Comparison of ENCODE assay signal across 8 mouse cellular contexts in the genomic region with DNA sequence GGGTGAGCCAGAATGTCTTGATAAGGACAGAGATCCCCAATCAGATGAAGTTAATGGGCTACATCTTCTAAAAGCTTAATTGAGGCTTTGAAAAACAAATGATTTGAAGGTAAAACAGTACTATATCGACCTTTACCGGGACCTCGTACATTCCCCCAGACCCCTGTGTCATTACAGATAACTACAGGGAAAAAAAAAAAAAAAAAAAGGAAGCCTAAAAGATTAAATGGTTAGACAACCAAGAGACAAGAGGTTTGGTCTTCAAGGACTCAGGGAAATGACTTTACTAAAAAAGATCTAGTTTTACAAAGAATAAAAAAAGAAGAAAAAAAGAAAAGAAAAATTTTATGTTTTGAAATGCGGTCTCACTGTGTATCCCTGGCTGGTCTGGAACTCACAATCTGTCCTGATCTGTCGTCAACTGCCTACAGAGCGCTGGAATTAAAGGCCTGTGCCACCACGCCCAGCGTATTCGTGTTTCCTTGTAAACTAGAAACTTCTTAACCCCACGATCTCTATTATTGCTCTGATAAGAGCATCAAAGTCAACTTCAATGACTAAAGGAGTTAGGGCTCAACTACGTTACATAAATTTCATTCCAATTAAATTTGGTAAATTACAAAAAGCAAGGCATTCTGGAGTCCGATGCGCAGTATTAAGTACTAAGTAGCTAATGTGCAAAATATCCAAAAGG. TPM values are rescaled to one million over a fixed set of nuclear protein-coding genes. Genes with fewer than 3 reads are reported as not detected.
DNase-seq lines count a peak whose midpoint lies in the region; ATAC-seq and TF ChIP-seq lines count a peak whose summit lies in the region.

No protein-coding gene starts in this region.

- DNase-seq in kidney, adult 2 months, result peak; percentile 11
- DNase-seq in kidney, postnatal 25 days, result no peak
- peak; percentile 10 for DNase-seq in MN1 (ENCODE audit: low spot score)
- DNase-seq in liver, embryonic 14.5 days (ENCODE audit: low read depth in 3 of 3, low spot score in 3 of 3), result peak in 2 of 3 experiments; percentile 22 to 27
- no peak for DNase-seq in adrenal gland, postnatal 4 days (ENCODE audit: low spot score in 2 of 2)
- DNase-seq in spleen, postnatal 14 days (ENCODE audit: low spot score in 2 of 2), result no peak
- no peak for DNase-seq in adrenal gland, postnatal 10 days

- ATAC-seq in forebrain, embryonic 13.5 days, result no peak
- ATAC-seq in liver, embryonic 14.5 days (ENCODE audit: insufficient read depth), result no peak

- peak overlapping the region; percentile 75 for H3K4me2 ChIP-seq in forebrain, embryonic 13.5 days
- peak overlapping the region; percentile 92 for H3K4me2 ChIP-seq in liver, embryonic 14.5 days (ENCODE audit: low read depth)

- H3K4me3 ChIP-seq in kidney, adult 2 months (ENCODE audit: insufficient read depth, low read depth, low read length), result peak overlapping the region; percentile 99
- peak overlapping the region; percentile 92 for H3K4me3 ChIP-seq in forebrain, embryonic 13.5 days
- peak overlapping the region; percentile 88 to 99 for H3K4me3 ChIP-seq in liver, embryonic 14.5 days (ENCODE audit: insufficient read depth in 1 of 2, low read depth in 2 of 2, low read length in 2 of 2)

- H3K9ac ChIP-seq in forebrain, embryonic 13.5 days, result peak overlapping the region; percentile 98
- H3K9ac ChIP-seq in liver, embryonic 14.5 days (replicated peaks), result peak overlapping the region; percentile 90

- no peak for TF ChIP-seq POLR2A in kidney, adult 2 months (IDR thresholded peaks at IDR 0.05; ENCODE audit: low read depth, low read length)

- no peak for TF ChIP-seq EP300 in liver, embryonic 14.5 days (IDR thresholded peaks at IDR 0.05; ENCODE audit: low read depth)

- TF ChIP-seq CTCF in kidney, adult 2 months (conservative IDR thresholded peaks at IDR 0.05; ENCODE audit: insufficient read depth, insufficient read length, low read depth, low read length), result no peak
- TF ChIP-seq CTCF in liver, embryonic 14.5 days (IDR thresholded peaks at IDR 0.05; ENCODE audit: low read depth), result no peak

- peaks cover 10% of the 10 kb centered on the region; the same call in 1 of the 2 replicates for H3K4me1 ChIP-seq in kidney, adult 2 months (ENCODE audit: control insufficient read depth, insufficient read depth, low read length)
- H3K4me1 ChIP-seq in forebrain, embryonic 13.5 days, result peaks cover 36% of the 10 kb centered on the region
- peaks cover 12 to 20% of the 10 kb centered on the region in 2 experiments for H3K4me1 ChIP-seq in liver, embryonic 14.5 days (replicated peaks; ENCODE audit: control insufficient read depth in 2 of 2, insufficient read depth in 2 of 2, low read length in 1 of 2)

- no peaks in the 10 kb centered on the region for H3K27me3 ChIP-seq in kidney, adult 2 months (replicated peaks; ENCODE audit: control insufficient read depth, insufficient read depth, low read length)
- H3K27me3 ChIP-seq in forebrain, embryonic 13.5 days, result no peaks in the 10 kb centered on the region
- H3K27me3 ChIP-seq in liver, embryonic 14.5 days (ENCODE audit: control insufficient read depth, insufficient read depth, low read length), result no peaks in the 10 kb centered on the region

- no peaks in the 10 kb centered on the region for H3K9me3 ChIP-seq in forebrain, embryonic 13.5 days (replicated peaks)
- H3K9me3 ChIP-seq in liver, embryonic 14.5 days (ENCODE audit: control insufficient read depth, low read length), result no peaks in the 10 kb centered on the region

- H3K36me3 ChIP-seq in kidney, adult 2 months (ENCODE audit: control insufficient read depth, insufficient read depth, low read length), result no peaks in the 10 kb centered on the region
- H3K36me3 ChIP-seq in forebrain, embryonic 13.5 days (ENCODE audit: poor library complexity, severe bottlenecking), result peaks cover 19% of the 10 kb centered on the region
- H3K36me3 ChIP-seq in liver, embryonic 14.5 days (replicated peaks; ENCODE audit: control insufficient read depth, insufficient read depth, low read depth), result no peaks in the 10 kb centered on the region; the same call in 1 of the 2 replicates

- WGBS in kidney, adult 2 months, result 11% methylated on average over 13 of the region's 13 CpGs
- WGBS in forebrain, embryonic 13.5 days, result 18% methylated on average over 13 of the region's 13 CpGs
- WGBS in liver, embryonic 14.5 days (ENCODE audit: insufficient replicate concordance), result 5% methylated on average over 13 of the region's 13 CpGs

- H3K27ac ChIP-seq in kidney, adult 2 months (ENCODE audit: insufficient read depth, low read depth, low read length), result no peak overlapping the region
- H3K27ac ChIP-seq in forebrain, embryonic 13.5 days, result 0 out of 2 replicates have a peak overlapping the region, but pooled peaks have one; percentile 96
- peak overlapping the region; percentile 83 for H3K27ac ChIP-seq in liver, embryonic 14.5 days

RNA-seq across cellular contexts. Expression of a gene that starts 0.9 kb away (rescaled TPM):
- 74.8 and 80.7 TPM in 2 replicates for polyA plus RNA-seq in kidney, adult 2 months (2012; rRNA removed)
- polyA plus RNA-seq in forebrain, embryonic 13.5 days (2015; fragmentation: Nextera tagmentation; extraction: Ambion mirVana), result 408 and 422 TPM in 2 replicates
- 18.8 and 21.2 TPM in 2 replicates for polyA plus RNA-seq in liver, embryonic 14.5 days (2012; rRNA removed)
- 62.1 and 67.3 TPM in 2 replicates for polyA plus RNA-seq in liver, embryonic 14.5 days (2014; fragmentation: Nextera tagmentation; extraction: Ambion mirVana)
- 10 to 100 TPM; 85.1 to 86.3 TPM for total RNA-seq in adrenal gland, postnatal 4 days (2021)
- 10 to 100 TPM; 68.6 to 69.5 TPM for total RNA-seq in adrenal gland, postnatal 10 days (2021)

RNA-seq across cellular contexts. Expression of a gene that starts 39.5 kb away (rescaled TPM):
- 3.8 and 4.0 TPM in 2 replicates for polyA plus RNA-seq in kidney, adult 2 months (2012; rRNA removed)
- 9.4 and 10.4 TPM in 2 replicates for polyA plus RNA-seq in forebrain, embryonic 13.5 days (2015; fragmentation: Nextera tagmentation; extraction: Ambion mirVana)
- polyA plus RNA-seq in liver, embryonic 14.5 days (2012; rRNA removed), result 2.8 and 3.9 TPM in 2 replicates
- 5.8 and 6.4 TPM in 2 replicates for polyA plus RNA-seq in liver, embryonic 14.5 days (2014; fragmentation: Nextera tagmentation; extraction: Ambion mirVana)
- 10 to 100 TPM; 22.9 to 23.6 TPM for total RNA-seq in adrenal gland, postnatal 4 days (2021)
- total RNA-seq in adrenal gland, postnatal 10 days (2021), result 10 to 100 TPM; 22.8 TPM

RNA-seq across cellular contexts. Expression of a gene that starts 57.8 kb away (rescaled TPM):
- polyA plus RNA-seq in kidney, adult 2 months (2012; rRNA removed), result 0.42 and 0.67 TPM in 2 replicates
- polyA plus RNA-seq in forebrain, embryonic 13.5 days (2015; fragmentation: Nextera tagmentation; extraction: Ambion mirVana), result 0.13 TPM in 1 of 2 replicates, not detected in the other
- 0.11 and 0.17 TPM in 2 replicates for polyA plus RNA-seq in liver, embryonic 14.5 days (2012; rRNA removed)
- polyA plus RNA-seq in liver, embryonic 14.5 days (2014; fragmentation: Nextera tagmentation; extraction: Ambion mirVana), result 0.09 and 0.21 TPM in 2 replicates
- total RNA-seq in adrenal gland, postnatal 4 days (2021), result not detected
- total RNA-seq in adrenal gland, postnatal 10 days (2021), result not detected

Comparison
In these comparisons a context has a peak if more than half of its experiments do, and no peak if none do; other contexts are left out.
1. DNase-seq: peak in kidney, adult 2 months (single experiment), MN1 (single experiment) and liver, embryonic 14.5 days (2 of 3); none in kidney, postnatal 25 days (0 of 2), adrenal gland, postnatal 4 days (0 of 2), spleen, postnatal 14 days (0 of 2) and adrenal gland, postnatal 10 days (single experiment).
2. Peak in every context shown above with its lines, with median percentiles within 50 percentile points of each other: H3K4me3 ChIP-seq.